Mouse (Mus musculus) G1E (cell line): ENCODE results near the gene Col11a2. TPM values are rescaled to one million over a fixed set of nuclear protein-coding genes. Genes with fewer than 3 reads are reported as not detected.
A peak's percentile ranks its signal among the peaks of the same experiment; 100 is the strongest.

Source experiments
- ATAC-seq: 2 replicates; pipeline ENCODE4 v1.8.0; 2016; ENCODE audit warnings: mild to moderate bottlenecking; ENCODE audit not compliant: insufficient number of reproducible peaks, poor library complexity, low FRiP score, severe bottlenecking; ENCODE audit errors: extremely low read depth
- DNase-seq: peaks from one replicate; pipeline ENCODE4 v3.0.0; 2012; ENCODE audit warnings: low spot score
- H3K27me3 ChIP-seq: 2 replicates; pipeline ENCODE4 v1.6.1; 2012; ENCODE audit warnings: mild to moderate bottlenecking, low read length, inconsistent platforms; ENCODE audit not compliant: insufficient read depth
- H3K36me3 ChIP-seq: replicated peaks from 2 replicates; pipeline ENCODE3; 2012; ENCODE audit warnings: mild to moderate bottlenecking, inconsistent platforms
- H3K4me1 ChIP-seq: 2 replicates; pipeline ENCODE4 v1.6.1; 2012; ENCODE audit warnings: low read depth, low read length, inconsistent platforms, mixed read lengths; ENCODE audit not compliant: insufficient read depth
- H3K4me3 ChIP-seq: 2 replicates; pipeline ENCODE4 v1.5.1; 2012; ENCODE audit warnings: low read depth, mild to moderate bottlenecking, inconsistent platforms, low read length, moderate library complexity, mixed read lengths
- H3K9me3 ChIP-seq: replicated peaks from 2 replicates; pipeline ENCODE4 v1.6.1; 2012; ENCODE audit warnings: inconsistent platforms
- CTCF ChIP-seq: IDR thresholded peaks from 2 replicates; pipeline ENCODE4 v1.5.1; 2012; ENCODE audit warnings: low read depth, low read length, inconsistent platforms, mixed read lengths
- GATA1 ChIP-seq: IDR thresholded peaks from 2 replicates; pipeline ENCODE4 v1.6.1; 2012; ENCODE audit warnings: borderline replicate concordance, low read length, inconsistent platforms, mixed read lengths
- GATA2 ChIP-seq: IDR thresholded peaks from 2 replicates; pipeline ENCODE4 v1.6.1; 2012; ENCODE audit warnings: low read depth, low read length, inconsistent platforms, borderline replicate concordance
- POLR2AphosphoS5 ChIP-seq: IDR thresholded peaks from 2 replicates; pipeline ENCODE4 v1.6.1; 2012; ENCODE audit warnings: low read depth, low read length, inconsistent platforms; ENCODE audit not compliant: insufficient replicate concordance
- TAL1 ChIP-seq: conservative IDR thresholded peaks from 2 replicates; pipeline ENCODE4 v1.6.1; 2012; ENCODE audit warnings: low read depth, low read length, inconsistent platforms, mixed read lengths
- polyA plus RNA-seq: library from polyadenylated mRNA; stranded (reverse); fragments of >175 nt; gene quantifications from 2 replicates; pipeline ENCODE4 v1.2.3, GENCODE M21; 2012
- total RNA-seq, 2 experiments: library from RNA; stranded (forward) in 1 of 2; stranded (reverse) in 1 of 2; fragments of 200-1000 nt in 1 of 2; fragments of >200 nt in 1 of 2; fragmentation: Nextera tagmentation in 1 of 2; gene quantifications; 2 replicates each; pipeline ENCODE4 v1.2.3; 2014 to 2017

Gene Col11a2
- total and polyA plus RNA-seq, 3 experiments, result 0.45 to 2.3 (median 1.6) TPM

DNA sequence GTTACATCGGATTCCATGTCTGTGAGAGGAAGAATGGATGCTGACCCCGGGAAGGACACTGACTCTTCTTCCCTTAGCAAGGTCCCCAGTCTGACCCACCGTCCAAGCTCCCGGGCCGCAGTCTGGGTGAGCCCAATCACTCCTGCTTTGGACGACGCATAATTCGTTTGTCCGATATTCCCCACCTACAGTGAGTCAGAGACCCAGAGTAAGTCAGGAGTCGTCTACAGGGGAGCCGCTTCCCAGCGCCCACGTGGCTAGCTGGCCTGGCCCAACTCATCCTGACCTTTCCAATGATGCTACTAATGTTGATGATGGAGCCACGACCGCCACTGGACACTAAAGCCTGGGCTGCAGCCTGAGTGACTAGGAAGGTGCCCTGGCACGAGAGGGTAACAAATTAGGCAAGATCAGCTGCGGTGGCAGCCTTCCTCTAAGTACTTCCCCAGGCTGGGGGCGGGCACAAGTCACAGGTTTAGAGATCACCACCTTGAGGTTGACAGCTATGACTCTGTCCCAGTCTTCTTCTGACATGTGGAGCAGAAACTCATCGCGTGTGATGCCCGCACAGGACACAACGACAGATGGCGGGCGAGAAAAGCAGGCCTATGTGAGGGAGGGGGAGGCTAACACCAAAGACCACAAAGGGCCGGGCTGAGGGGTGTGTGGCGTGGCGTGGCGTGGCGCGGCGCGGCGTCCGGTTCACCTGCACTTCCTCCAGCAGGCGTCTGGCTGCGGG is 12.2 kb upstream of the Col11a2 start:
- H3K9me3 ChIP-seq, result peaks cover 10% of the 10 kb centered on the region
- ATAC-seq, result no peak
- TF ChIP-seq POLR2AphosphoS5 (no peak), GATA1 (no peak), TAL1 (no peak), CTCF (no peak), GATA2 (no peak)
- peak; percentile 63 for DNase-seq
- H3K4me3 ChIP-seq, result peak overlapping the region; percentile 84
- H3K36me3 ChIP-seq, result peaks cover 63% of the 10 kb centered on the region
- H3K27me3 ChIP-seq, result no peaks in the 10 kb centered on the region
- H3K4me1 ChIP-seq, result peaks cover 75% of the 10 kb centered on the region

GRCm38 (mm10) chr17:34027656-34028223 is 11.5 kb upstream of the Col11a2 start, which contains the start of gene H2-Ke6:
Gene H2-Ke6, minus strand, starts transcription at chr17:34028060.
- Histone ChIP-seq H3K27me3 (no peaks in the 10 kb centered on the region), H3K4me1 (peaks cover 78% of the 10 kb centered on the region), H3K9me3 (peaks cover 6% of the 10 kb centered on the region), H3K36me3 (peaks cover 57% of the 10 kb centered on the region), H3K4me3 (peak within 1 kb of the TSS; percentile 91)
- ATAC-seq, result peak; percentile 77
- DNase-seq, result peak; percentile 95
- TF ChIP-seq GATA1 (no peak), POLR2AphosphoS5 (no peak), TAL1 (no peak), GATA2 (no peak), CTCF (no peak)

GRCm38 (mm10) chr17:34028501-34029149 is 10.6 kb upstream of the Col11a2 start:
- no peak for TF ChIP-seq GATA2
- TF ChIP-seq CTCF, result no peak
- TF ChIP-seq TAL1, result no peak
- TF ChIP-seq POLR2AphosphoS5, result no peak
- no peak for TF ChIP-seq GATA1
- Histone ChIP-seq H3K9me3 (no peaks in the 10 kb centered on the region), H3K36me3 (peaks cover 55% of the 10 kb centered on the region), H3K4me1 (peaks cover 80% of the 10 kb centered on the region), H3K27me3 (no peaks in the 10 kb centered on the region), H3K4me3 (peak overlapping the region; percentile 91)
- no peak for ATAC-seq
- no peak for DNase-seq

DNA sequence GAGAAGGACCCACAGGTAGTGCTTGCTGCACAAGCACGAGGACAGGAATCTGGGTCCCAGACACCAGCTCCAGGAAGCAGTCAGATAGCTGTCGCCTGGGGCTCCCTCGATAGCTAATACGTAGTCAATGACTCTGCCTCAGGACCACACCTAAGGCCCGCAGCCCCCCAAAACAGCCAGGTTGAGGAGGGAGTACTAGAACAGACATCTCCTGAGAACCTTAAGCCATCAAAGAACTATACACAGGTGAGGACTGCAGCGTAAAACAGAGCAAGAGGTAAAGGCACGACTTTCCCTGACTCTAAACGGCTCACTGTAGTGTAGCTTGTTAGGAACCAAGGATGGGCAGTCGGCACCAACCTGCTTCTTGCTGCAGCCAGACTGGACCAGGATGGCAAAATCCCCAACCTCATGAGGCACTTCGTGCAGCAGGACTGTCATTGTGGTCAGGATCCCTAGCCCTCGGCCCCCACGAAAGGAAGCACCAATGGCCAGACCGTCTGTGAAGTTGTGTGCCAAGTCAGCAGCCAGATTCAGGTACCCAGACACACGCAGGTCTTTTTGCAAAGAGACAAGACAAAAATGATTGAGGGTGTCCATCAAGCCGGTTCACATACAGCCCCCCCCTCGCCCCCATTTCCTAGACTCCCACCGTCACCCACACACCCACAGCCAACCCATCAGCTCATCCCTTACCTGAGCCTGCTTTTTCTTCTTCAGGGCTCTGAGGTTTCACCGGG is 9.9 kb upstream of the Col11a2 start:
- ATAC-seq (no peak), DNase-seq (no peak)
- no peaks in the 10 kb centered on the region for H3K27me3 ChIP-seq
- no peaks in the 10 kb centered on the region for H3K9me3 ChIP-seq
- peaks cover 80% of the 10 kb centered on the region for H3K4me1 ChIP-seq
- no peak for TF ChIP-seq TAL1
- no peak for TF ChIP-seq CTCF
- TF ChIP-seq GATA1, result no peak
- TF ChIP-seq POLR2AphosphoS5, result no peak
- TF ChIP-seq GATA2, result no peak
- peak overlapping the region; percentile 91; the same call in 1 of the 2 replicates for H3K4me3 ChIP-seq
- H3K36me3 ChIP-seq, result peaks cover 61% of the 10 kb centered on the region

DNA sequence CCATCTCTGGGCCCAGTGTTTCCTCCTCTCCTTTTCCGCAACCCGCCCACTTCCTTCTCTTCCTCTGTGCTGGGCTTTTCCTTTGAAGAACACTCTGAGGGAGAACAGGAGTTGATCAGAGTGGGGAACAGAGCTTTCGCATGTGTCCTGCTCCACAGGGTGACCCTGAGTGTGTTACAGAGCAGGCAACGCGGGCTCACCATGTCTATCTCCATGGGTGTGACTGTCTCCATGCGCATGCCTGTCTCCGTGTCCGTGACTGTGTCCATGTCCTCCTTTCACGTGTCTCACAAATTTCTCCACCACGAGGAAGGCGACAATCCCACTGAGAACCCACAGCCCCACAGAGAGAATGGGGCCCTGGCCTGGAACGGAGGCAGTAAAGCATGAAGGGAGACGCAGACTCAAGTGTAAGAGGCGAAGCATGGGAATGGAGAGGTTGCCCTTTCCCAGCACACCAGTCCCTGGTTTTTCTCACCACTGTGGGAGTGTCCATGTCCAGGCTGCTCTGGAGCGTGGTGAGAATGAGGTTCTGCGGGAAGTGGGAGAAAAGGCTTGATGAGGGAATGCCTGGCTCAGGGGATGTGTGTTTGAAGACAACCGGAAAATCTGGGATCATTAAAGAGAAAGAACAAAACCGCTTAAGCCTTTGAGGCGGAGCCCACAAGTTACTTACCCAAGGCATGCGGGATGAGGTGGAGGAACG is 9.2 kb upstream of the Col11a2 start:
- peaks cover 81% of the 10 kb centered on the region for H3K4me1 ChIP-seq
- H3K4me3 ChIP-seq, result peak overlapping the region; percentile 91
- ATAC-seq (no peak), DNase-seq (no peak)
- TF ChIP-seq POLR2AphosphoS5, result no peak
- TF ChIP-seq CTCF, result no peak
- TF ChIP-seq TAL1, result no peak
- TF ChIP-seq GATA2, result no peak
- TF ChIP-seq GATA1, result no peak
- H3K9me3 ChIP-seq, result no peaks in the 10 kb centered on the region
- H3K27me3 ChIP-seq, result no peaks in the 10 kb centered on the region
- H3K36me3 ChIP-seq, result peaks cover 68% of the 10 kb centered on the region
